Mouse (Mus musculus): Measurements from ENCODE around the gene Rrp9. TPM values are rescaled to one million over a fixed set of nuclear protein-coding genes. Genes with fewer than 3 reads are reported as not detected.
"Not testable (repeated sequence)": the region's sequence is repeated elsewhere in the genome, so short reads cannot be mapped to it uniquely, and the experiment has no call there.

Gene Rrp9
- polyA plus RNA-seq, 1 experiment from 2014 or later = 29.7 TPM

GRCm38 (mm10) chr9:106487602-106488001 lies 11.8 kb downstream of the Rrp9 start:
- H3K4me2 ChIP-seq; H3K4me3 ChIP-seq; H3K27me3 ChIP-seq (replicated peaks); H3K27ac ChIP-seq (replicated peaks); H3K9me3 ChIP-seq; ATAC-seq (ENCODE audit: extremely low read depth, insufficient number of reproducible peaks, low FRiP score, low TSS enrichment); H3K9ac ChIP-seq: not testable (repeated sequence)
- H3K4me1 ChIP-seq = peaks cover 11% of the 10 kb centered on the region
- WGBS = 87% methylated on average over 6 of the region's 6 CpGs
- peaks cover 40% of the 10 kb centered on the region for H3K36me3 ChIP-seq

- no peak within 1 kb of the TSS for H3K4me3 ChIP-seq
- H3K9ac ChIP-seq = no peak within 1 kb of the TSS
- H3K27ac ChIP-seq (replicated peaks) = no peak within 1 kb of the TSS
- no peak within 1 kb of the TSS for H3K4me2 ChIP-seq
- H3K9me3 ChIP-seq = no peaks in the 10 kb centered on the region
- 83% methylated on average over 6 of the region's 6 CpGs for WGBS
- H3K4me1 ChIP-seq = no peaks in the 10 kb centered on the region
- no peaks in the 10 kb centered on the region for H3K36me3 ChIP-seq
- no peak for ATAC-seq (ENCODE audit: extremely low read depth, insufficient number of reproducible peaks, low FRiP score, low TSS enrichment)
- peaks cover 12% of the 10 kb centered on the region; the same call in 1 of the 2 replicates for H3K27me3 ChIP-seq (replicated peaks)
Observed at GRCm38 (mm10) chr9:106499667-106500066, 23.9 kb downstream of the Rrp9 start, which contains the start of gene Iqcf1. Gene Iqcf1 (plus strand): TSS chr9:106499967.

GRCm38 (mm10) chr9:106501846-106502245 lies 26.1 kb downstream of the Rrp9 start:
- no peak for ATAC-seq (ENCODE audit: extremely low read depth, insufficient number of reproducible peaks, low FRiP score, low TSS enrichment)
- no peak overlapping the region for H3K4me2 ChIP-seq

GRCm38 (mm10) chr9:106504246-106504645 lies 28.5 kb downstream of the Rrp9 start:
- Histone ChIP-seq H3K4me2 (no peak overlapping the region), H3K27ac (replicated peaks) (no peak overlapping the region), H3K9me3 (no peaks in the 10 kb centered on the region), H3K4me1 (no peaks in the 10 kb centered on the region), H3K9ac (no peak overlapping the region), H3K36me3 (no peaks in the 10 kb centered on the region), H3K4me3 (no peak overlapping the region), H3K27me3 (replicated peaks) (peaks cover 27% of the 10 kb centered on the region)
- WGBS = 58% methylated on average over 6 of the region's 6 CpGs
- ATAC-seq (ENCODE audit: extremely low read depth, insufficient number of reproducible peaks, low FRiP score, low TSS enrichment) = no peak

More at GRCm38 (mm10) chr9:106501846-106502245, 26.1 kb downstream of the Rrp9 start:
- Histone ChIP-seq H3K9me3 (no peaks in the 10 kb centered on the region), H3K36me3 (no peaks in the 10 kb centered on the region), H3K27ac (replicated peaks) (no peak overlapping the region), H3K4me3 (no peak overlapping the region), H3K4me1 (no peaks in the 10 kb centered on the region), H3K9ac (no peak overlapping the region), H3K27me3 (replicated peaks) (peaks cover 16% of the 10 kb centered on the region; the same call in 1 of the 2 replicates)
- 78% methylated on average over 22 of the region's 22 CpGs for WGBS

GRCm38 (mm10) chr9:106509356-106509755 lies 33.6 kb downstream of the Rrp9 start:
- 85% methylated on average over 10 of the region's 10 CpGs for WGBS
- no peak overlapping the region for H3K4me3 ChIP-seq
- H3K27ac ChIP-seq (replicated peaks) = no peak overlapping the region
- no peak overlapping the region for H3K4me2 ChIP-seq
- H3K9ac ChIP-seq = no peak overlapping the region
- peaks cover 38% of the 10 kb centered on the region for H3K27me3 ChIP-seq (replicated peaks)
- H3K36me3 ChIP-seq = no peaks in the 10 kb centered on the region
- H3K4me1 ChIP-seq = peaks cover 14% of the 10 kb centered on the region
- H3K9me3 ChIP-seq = no peaks in the 10 kb centered on the region
- ATAC-seq (ENCODE audit: extremely low read depth, insufficient number of reproducible peaks, low FRiP score, low TSS enrichment) = no peak

GRCm38 (mm10) chr9:106512729-106513450 lies 37.1 kb downstream of the Rrp9 start:
- Histone ChIP-seq H3K9me3 (no peaks in the 10 kb centered on the region), H3K36me3 (no peaks in the 10 kb centered on the region), H3K27me3 (replicated peaks) (peaks cover 43% of the 10 kb centered on the region), H3K9ac (no peak overlapping the region), H3K4me3 (no peak overlapping the region), H3K4me2 (peak overlapping the region; percentile 29), H3K4me1 (peaks cover 14% of the 10 kb centered on the region), H3K27ac (replicated peaks) (no peak overlapping the region)
- no peak for ATAC-seq (ENCODE audit: extremely low read depth, insufficient number of reproducible peaks, low FRiP score, low TSS enrichment)
- WGBS = 39% methylated on average over 13 of the region's 13 CpGs

GRCm38 (mm10) chr9:106513566-106513965 lies 37.8 kb downstream of the Rrp9 start:
- Histone ChIP-seq H3K4me2 (no peak overlapping the region), H3K9me3 (no peaks in the 10 kb centered on the region), H3K36me3 (no peaks in the 10 kb centered on the region), H3K27me3 (replicated peaks) (peaks cover 39% of the 10 kb centered on the region), H3K4me1 (peaks cover 14% of the 10 kb centered on the region), H3K4me3 (no peak overlapping the region), H3K9ac (no peak overlapping the region), H3K27ac (replicated peaks) (no peak overlapping the region)
- WGBS = 65% methylated on average over 6 of the region's 6 CpGs
- no peak for ATAC-seq (ENCODE audit: extremely low read depth, insufficient number of reproducible peaks, low FRiP score, low TSS enrichment)

GRCm38 (mm10) chr9:106514273-106514672 lies 38.5 kb downstream of the Rrp9 start, which contains the start of gene Iqcf5:
Gene Iqcf5 (plus strand): TSS chr9:106514573.
- Histone ChIP-seq H3K4me2 (no peak within 1 kb of the TSS), H3K4me3 (no peak within 1 kb of the TSS), H3K4me1 (peaks cover 14% of the 10 kb centered on the region), H3K27ac (replicated peaks) (no peak within 1 kb of the TSS), H3K9me3 (no peaks in the 10 kb centered on the region), H3K27me3 (replicated peaks) (peaks cover 36% of the 10 kb centered on the region), H3K9ac (no peak within 1 kb of the TSS), H3K36me3 (no peaks in the 10 kb centered on the region)
- ATAC-seq (ENCODE audit: extremely low read depth, insufficient number of reproducible peaks, low FRiP score, low TSS enrichment) = no peak
- 79% methylated on average over 4 of the region's 4 CpGs for WGBS

- H3K27me3 ChIP-seq (replicated peaks) = peaks cover 16% of the 10 kb centered on the region
- H3K4me3 ChIP-seq = no peak overlapping the region
- no peaks in the 10 kb centered on the region for H3K36me3 ChIP-seq
- no peak for ATAC-seq (ENCODE audit: extremely low read depth, insufficient number of reproducible peaks, low FRiP score, low TSS enrichment)
- H3K4me2 ChIP-seq = no peak overlapping the region
- no peak overlapping the region for H3K9ac ChIP-seq
- 63% methylated on average over 2 of the region's 2 CpGs for WGBS
- H3K9me3 ChIP-seq = no peaks in the 10 kb centered on the region
- H3K27ac ChIP-seq (replicated peaks) = no peak overlapping the region
- H3K4me1 ChIP-seq = no peaks in the 10 kb centered on the region
Observed at GRCm38 (mm10) chr9:106519433-106519832, 43.7 kb downstream of the Rrp9 start.

- WGBS = 65% methylated on average over 8 of the region's 8 CpGs
- Histone ChIP-seq H3K9me3 (no peaks in the 10 kb centered on the region), H3K4me1 (no peaks in the 10 kb centered on the region), H3K4me3 (no peak overlapping the region), H3K27ac (replicated peaks) (no peak overlapping the region), H3K9ac (no peak overlapping the region), H3K4me2 (no peak overlapping the region), H3K27me3 (replicated peaks) (peaks cover 12% of the 10 kb centered on the region), H3K36me3 (no peaks in the 10 kb centered on the region)
- no peak for ATAC-seq (ENCODE audit: extremely low read depth, insufficient number of reproducible peaks, low FRiP score, low TSS enrichment)
Observed at GRCm38 (mm10) chr9:106519909-106520308, 44.1 kb downstream of the Rrp9 start.

GRCm38 (mm10) chr9:106531833-106532232 lies 56.1 kb downstream of the Rrp9 start:
- no peak overlapping the region for H3K4me2 ChIP-seq
- H3K27ac ChIP-seq (replicated peaks) = no peak overlapping the region
- H3K9me3 ChIP-seq = no peaks in the 10 kb centered on the region
- no peaks in the 10 kb centered on the region for H3K36me3 ChIP-seq
- no peak overlapping the region for H3K4me3 ChIP-seq
- no peak for ATAC-seq (ENCODE audit: extremely low read depth, insufficient number of reproducible peaks, low FRiP score, low TSS enrichment)
- H3K4me1 ChIP-seq = no peaks in the 10 kb centered on the region
- H3K9ac ChIP-seq = no peak overlapping the region
- no peaks in the 10 kb centered on the region for H3K27me3 ChIP-seq (replicated peaks)
- WGBS = 37% methylated on average over 3 of the region's 3 CpGs

GRCm38 (mm10) chr9:106534296-106534695 lies 58.5 kb downstream of the Rrp9 start:
- ATAC-seq (ENCODE audit: extremely low read depth, insufficient number of reproducible peaks, low FRiP score, low TSS enrichment) = no peak
- no peaks in the 10 kb centered on the region for H3K36me3 ChIP-seq
- no peaks in the 10 kb centered on the region for H3K4me1 ChIP-seq
- no peak overlapping the region for H3K4me3 ChIP-seq
- H3K4me2 ChIP-seq = no peak overlapping the region
- H3K9ac ChIP-seq = no peak overlapping the region
- H3K27me3 ChIP-seq (replicated peaks) = no peaks in the 10 kb centered on the region
- WGBS = 83% methylated on average over 7 of the region's 7 CpGs
- H3K27ac ChIP-seq (replicated peaks) = no peak overlapping the region
- H3K9me3 ChIP-seq = no peaks in the 10 kb centered on the region

All from heart, embryonic 13.5 days (tissue).